Mouse (Mus musculus): ENCODE results near the gene Rapgef6. TPM values are rescaled to one million over a fixed set of nuclear protein-coding genes. Genes with fewer than 3 reads are reported as not detected.

The Rapgef6 gene
- polyA plus RNA-seq, 1 experiment from 2014 or later = 40.6 TPM

GRCm38 (mm10) chr11:54540328-54540727 lies 17.7 kb downstream of the Rapgef6 start:
- no peak for ATAC-seq (ENCODE audit: low read depth)
- no peaks in the 10 kb centered on the region for H3K4me1 ChIP-seq (ENCODE audit: control insufficient read depth, insufficient read depth, low read length)
- H3K27me3 ChIP-seq (ENCODE audit: control insufficient read depth, insufficient read depth, low read length) = no peaks in the 10 kb centered on the region
- no peak overlapping the region for H3K4me2 ChIP-seq (ENCODE audit: low read depth, low read length)
- no peaks in the 10 kb centered on the region for H3K9me3 ChIP-seq (ENCODE audit: control insufficient read depth, low read length)
- no peak overlapping the region for H3K9ac ChIP-seq (replicated peaks; ENCODE audit: low read depth, low read length)
- no peaks in the 10 kb centered on the region for H3K36me3 ChIP-seq (ENCODE audit: control insufficient read depth, insufficient read depth, low read length)
- no peak overlapping the region for H3K4me3 ChIP-seq (ENCODE audit: low read depth, low read length)
- no peak overlapping the region for H3K27ac ChIP-seq (ENCODE audit: low read depth, low read length)

DNA sequence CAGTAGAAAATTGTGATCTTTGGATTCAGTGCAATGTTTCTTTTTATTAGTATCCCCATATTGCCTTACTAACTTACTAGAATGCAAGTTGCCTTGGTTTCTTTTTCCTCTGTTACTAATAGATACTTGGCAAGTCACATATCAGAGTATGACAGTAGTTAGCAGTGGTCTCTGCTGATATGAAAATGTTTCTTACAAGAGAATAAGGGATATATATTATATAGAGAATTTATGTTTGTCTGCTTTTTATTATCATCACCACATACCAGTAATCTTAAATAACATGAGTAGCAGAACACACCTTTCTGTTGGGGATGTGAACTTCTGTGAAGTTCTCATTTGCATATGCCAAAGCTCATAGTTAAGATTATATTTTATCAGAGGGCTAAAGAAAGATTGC lies 19.8 kb downstream of the Rapgef6 start:
- Histone ChIP-seq H3K36me3 (ENCODE audit: control insufficient read depth, insufficient read depth, low read length) (no peaks in the 10 kb centered on the region), H3K4me2 (ENCODE audit: low read depth, low read length) (no peak overlapping the region), H3K27ac (ENCODE audit: low read depth, low read length) (no peak overlapping the region), H3K9ac (replicated peaks; ENCODE audit: low read depth, low read length) (no peak overlapping the region), H3K4me3 (ENCODE audit: low read depth, low read length) (no peak overlapping the region), H3K9me3 (ENCODE audit: control insufficient read depth, low read length) (no peaks in the 10 kb centered on the region), H3K27me3 (ENCODE audit: control insufficient read depth, insufficient read depth, low read length) (no peaks in the 10 kb centered on the region), H3K4me1 (ENCODE audit: control insufficient read depth, insufficient read depth, low read length) (no peaks in the 10 kb centered on the region)
- no peak for ATAC-seq (ENCODE audit: low read depth)

GRCm38 (mm10) chr11:54554970-54555369 lies 32.3 kb downstream of the Rapgef6 start:
- Histone ChIP-seq H3K9ac (replicated peaks; ENCODE audit: low read depth, low read length) (no peak overlapping the region), H3K27ac (ENCODE audit: low read depth, low read length) (no peak overlapping the region), H3K36me3 (ENCODE audit: control insufficient read depth, insufficient read depth, low read length) (no peaks in the 10 kb centered on the region), H3K4me1 (ENCODE audit: control insufficient read depth, insufficient read depth, low read length) (no peaks in the 10 kb centered on the region), H3K27me3 (ENCODE audit: control insufficient read depth, insufficient read depth, low read length) (no peaks in the 10 kb centered on the region), H3K4me3 (ENCODE audit: low read depth, low read length) (no peak overlapping the region), H3K4me2 (ENCODE audit: low read depth, low read length) (no peak overlapping the region), H3K9me3 (ENCODE audit: control insufficient read depth, low read length) (no peaks in the 10 kb centered on the region)
- 92% methylated on average over 2 of the region's 2 CpGs for WGBS
- no peak for ATAC-seq (ENCODE audit: low read depth)

DNA sequence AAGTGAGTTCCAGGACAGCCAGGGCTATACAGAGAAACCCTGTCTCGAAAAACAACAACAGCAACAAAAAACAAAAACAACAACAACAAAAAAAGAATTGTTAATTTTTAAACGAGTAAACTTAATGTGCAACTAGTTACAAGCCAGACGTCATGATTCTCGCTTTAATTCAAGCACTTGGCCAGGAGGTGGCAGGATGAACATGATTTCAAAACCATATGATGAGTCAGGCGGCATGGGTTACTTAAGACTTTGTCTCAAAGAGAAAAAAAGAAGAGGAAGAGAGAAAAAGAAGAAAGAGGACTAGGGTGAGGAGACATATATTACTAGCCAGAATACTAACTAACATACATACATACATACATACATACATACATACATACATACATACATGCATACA lies 40.1 kb downstream of the Rapgef6 start:
- H3K9ac ChIP-seq (replicated peaks; ENCODE audit: low read depth, low read length) = no peak overlapping the region
- no peaks in the 10 kb centered on the region for H3K27me3 ChIP-seq (ENCODE audit: control insufficient read depth, insufficient read depth, low read length)
- H3K27ac ChIP-seq (ENCODE audit: low read depth, low read length) = no peak overlapping the region
- H3K36me3 ChIP-seq (ENCODE audit: control insufficient read depth, insufficient read depth, low read length) = no peaks in the 10 kb centered on the region
- H3K4me1 ChIP-seq (ENCODE audit: control insufficient read depth, insufficient read depth, low read length) = no peaks in the 10 kb centered on the region
- no peaks in the 10 kb centered on the region for H3K9me3 ChIP-seq (ENCODE audit: control insufficient read depth, low read length)
- no peak for ATAC-seq (ENCODE audit: low read depth)
- H3K4me2 ChIP-seq (ENCODE audit: low read depth, low read length) = no peak overlapping the region
- 89% methylated on average over 5 of the region's 5 CpGs for WGBS
- no peak overlapping the region for H3K4me3 ChIP-seq (ENCODE audit: low read depth, low read length)

GRCm38 (mm10) chr11:54567959-54568358 lies 45.3 kb downstream of the Rapgef6 start:
- Histone ChIP-seq H3K4me2 (ENCODE audit: low read depth, low read length) (no peak overlapping the region), H3K27me3 (ENCODE audit: control insufficient read depth, insufficient read depth, low read length) (no peaks in the 10 kb centered on the region), H3K36me3 (ENCODE audit: control insufficient read depth, insufficient read depth, low read length) (no peaks in the 10 kb centered on the region), H3K4me3 (ENCODE audit: low read depth, low read length) (no peak overlapping the region), H3K9me3 (ENCODE audit: control insufficient read depth, low read length) (no peaks in the 10 kb centered on the region), H3K9ac (replicated peaks; ENCODE audit: low read depth, low read length) (no peak overlapping the region), H3K27ac (ENCODE audit: low read depth, low read length) (no peak overlapping the region), H3K4me1 (ENCODE audit: control insufficient read depth, insufficient read depth, low read length) (no peaks in the 10 kb centered on the region)
- 90% methylated on average over 1 of the region's 1 CpGs for WGBS
- ATAC-seq (ENCODE audit: low read depth) = no peak

DNA sequence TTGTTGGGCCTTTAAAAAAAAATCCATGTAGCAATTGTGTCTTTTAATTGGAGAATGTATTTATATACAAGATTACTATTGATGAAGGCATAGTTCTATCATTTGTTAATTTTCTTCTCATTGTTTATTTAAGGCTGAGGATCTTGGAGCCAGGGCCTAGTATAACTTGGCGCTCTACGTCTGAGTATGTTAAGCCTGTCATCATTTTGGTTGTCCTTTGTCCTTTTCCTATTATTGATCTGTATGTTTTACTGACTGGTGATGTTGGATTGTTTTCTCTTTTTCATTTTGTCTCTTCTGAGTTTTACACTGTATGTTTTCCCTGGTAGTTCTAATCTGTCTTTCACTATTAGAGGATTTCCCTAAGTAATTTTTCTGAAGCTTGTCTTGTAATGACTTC lies 52.1 kb downstream of the Rapgef6 start:
- H3K9me3 ChIP-seq (ENCODE audit: control insufficient read depth, low read length) = no peaks in the 10 kb centered on the region
- H3K4me1 ChIP-seq (ENCODE audit: control insufficient read depth, insufficient read depth, low read length) = no peaks in the 10 kb centered on the region
- no peak overlapping the region for H3K4me2 ChIP-seq (ENCODE audit: low read depth, low read length)
- H3K27me3 ChIP-seq (ENCODE audit: control insufficient read depth, insufficient read depth, low read length) = no peaks in the 10 kb centered on the region
- WGBS = 98% methylated on average over 2 of the region's 2 CpGs
- H3K27ac ChIP-seq (ENCODE audit: low read depth, low read length) = no peak overlapping the region
- no peaks in the 10 kb centered on the region for H3K36me3 ChIP-seq (ENCODE audit: control insufficient read depth, insufficient read depth, low read length)
- H3K4me3 ChIP-seq (ENCODE audit: low read depth, low read length) = no peak overlapping the region
- H3K9ac ChIP-seq (replicated peaks; ENCODE audit: low read depth, low read length) = no peak overlapping the region
- ATAC-seq (ENCODE audit: low read depth) = no peak

GRCm38 (mm10) chr11:54592585-54592984 lies 69.9 kb downstream of the Rapgef6 start:
- H3K4me2 ChIP-seq (ENCODE audit: low read depth, low read length) = no peak overlapping the region
- peak overlapping the region; percentile 7; the same call in 1 of the 2 replicates for H3K27ac ChIP-seq (ENCODE audit: low read depth, low read length)
- peaks cover 3% of the 10 kb centered on the region; the same call in 1 of the 2 replicates for H3K4me1 ChIP-seq (ENCODE audit: control insufficient read depth, insufficient read depth, low read length)
- ATAC-seq (ENCODE audit: low read depth) = no peak
- WGBS = 30% methylated on average over 3 of the region's 3 CpGs
- H3K4me3 ChIP-seq (ENCODE audit: low read depth, low read length) = no peak overlapping the region
- no peak overlapping the region for H3K9ac ChIP-seq (replicated peaks; ENCODE audit: low read depth, low read length)
- H3K27me3 ChIP-seq (ENCODE audit: control insufficient read depth, insufficient read depth, low read length) = no peaks in the 10 kb centered on the region
- no peaks in the 10 kb centered on the region for H3K36me3 ChIP-seq (ENCODE audit: control insufficient read depth, insufficient read depth, low read length)
- H3K9me3 ChIP-seq (ENCODE audit: control insufficient read depth, low read length) = no peaks in the 10 kb centered on the region

DNA sequence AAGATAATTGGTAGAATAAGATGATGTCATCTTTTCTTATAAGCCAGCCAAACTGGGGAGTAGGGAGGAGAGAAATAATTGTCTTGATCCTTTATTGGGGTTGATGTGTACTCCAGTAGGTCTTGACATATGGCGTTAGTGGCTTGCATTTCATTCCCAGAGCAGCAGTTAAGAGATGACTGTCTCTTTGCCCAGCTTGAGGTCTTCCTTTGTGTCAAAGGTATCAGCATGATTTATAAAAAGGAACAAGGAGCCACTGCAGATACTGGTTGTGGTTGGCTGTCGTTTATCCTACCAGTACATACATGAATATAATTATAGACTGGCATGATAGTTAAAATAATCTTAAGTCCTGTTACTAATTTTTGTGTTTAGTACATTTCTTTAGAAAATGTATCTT lies 71.4 kb downstream of the Rapgef6 start:
- Histone ChIP-seq H3K4me3 (ENCODE audit: low read depth, low read length) (no peak overlapping the region), H3K4me2 (ENCODE audit: low read depth, low read length) (no peak overlapping the region), H3K9me3 (ENCODE audit: control insufficient read depth, low read length) (no peaks in the 10 kb centered on the region), H3K27ac (ENCODE audit: low read depth, low read length) (no peak overlapping the region), H3K36me3 (ENCODE audit: control insufficient read depth, insufficient read depth, low read length) (no peaks in the 10 kb centered on the region), H3K4me1 (ENCODE audit: control insufficient read depth, insufficient read depth, low read length) (peaks cover 3% of the 10 kb centered on the region; the same call in 1 of the 2 replicates), H3K27me3 (ENCODE audit: control insufficient read depth, insufficient read depth, low read length) (no peaks in the 10 kb centered on the region), H3K9ac (replicated peaks; ENCODE audit: low read depth, low read length) (no peak overlapping the region)
- no peak for ATAC-seq (ENCODE audit: low read depth)
- 36% methylated on average over 2 of the region's 2 CpGs for WGBS

DNA sequence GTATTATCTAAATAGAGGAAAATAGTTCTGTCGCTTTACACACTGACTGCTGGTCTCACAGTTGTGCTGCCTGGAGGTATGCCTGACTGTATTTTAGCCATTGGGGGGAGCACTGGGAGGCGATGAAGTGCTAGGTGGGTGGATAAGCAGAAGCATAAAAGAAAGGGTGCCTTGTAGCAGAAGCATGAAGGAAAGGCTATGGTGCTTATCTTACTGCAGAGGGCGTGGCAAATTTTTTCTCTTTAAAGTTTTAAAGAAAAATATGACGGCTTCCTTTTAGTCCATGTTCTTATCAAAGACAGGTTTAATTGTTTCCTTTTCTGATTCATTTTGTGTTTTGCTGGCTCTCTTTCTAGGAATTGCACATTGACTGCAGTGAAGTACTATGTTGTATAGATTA lies 72.4 kb downstream of the Rapgef6 start:
- Histone ChIP-seq H3K4me1 (ENCODE audit: control insufficient read depth, insufficient read depth, low read length) (peaks cover 3% of the 10 kb centered on the region; the same call in 1 of the 2 replicates), H3K4me3 (ENCODE audit: low read depth, low read length) (no peak overlapping the region), H3K9ac (replicated peaks; ENCODE audit: low read depth, low read length) (no peak overlapping the region), H3K9me3 (ENCODE audit: control insufficient read depth, low read length) (no peaks in the 10 kb centered on the region), H3K27me3 (ENCODE audit: control insufficient read depth, insufficient read depth, low read length) (no peaks in the 10 kb centered on the region), H3K4me2 (ENCODE audit: low read depth, low read length) (no peak overlapping the region), H3K36me3 (ENCODE audit: control insufficient read depth, insufficient read depth, low read length) (no peaks in the 10 kb centered on the region), H3K27ac (ENCODE audit: low read depth, low read length) (no peak overlapping the region)
- WGBS = 76% methylated on average over 4 of the region's 4 CpGs
- ATAC-seq (ENCODE audit: low read depth) = no peak
